Mouse (Mus musculus): ENCODE data around the gene Ms4a2. TPM values are rescaled to one million over a fixed set of nuclear protein-coding genes. Genes with fewer than 3 reads are reported as not detected.
A peak's percentile ranks its signal among the peaks of the same experiment; 100 is the strongest.

The Ms4a2 gene
- total RNA-seq (2017): 7.5 and 21.3 TPM in 2 replicates

- ATAC-seq (replicated peaks in 1 of 2; ENCODE audit: insufficient read depth in 1 of 2, low FRiP score in 2 of 2, low TSS enrichment in 1 of 2, low read depth in 1 of 2, poor library complexity in 2 of 2, severe bottlenecking in 2 of 2): no peak
Measured at GRCm38 (mm10) chr19:11623551-11623950, at the start of gene Ms4a2. TSS of gene Ms4a2 (minus strand) at chr19:11623719.

GRCm38 (mm10) chr19:11661562-11661961, 38.0 kb upstream of the Ms4a2 start:
- no peak for ATAC-seq (replicated peaks in 1 of 2; ENCODE audit: insufficient read depth in 1 of 2, low FRiP score in 2 of 2, low TSS enrichment in 1 of 2, low read depth in 1 of 2, poor library complexity in 2 of 2, severe bottlenecking in 2 of 2)

DNA sequence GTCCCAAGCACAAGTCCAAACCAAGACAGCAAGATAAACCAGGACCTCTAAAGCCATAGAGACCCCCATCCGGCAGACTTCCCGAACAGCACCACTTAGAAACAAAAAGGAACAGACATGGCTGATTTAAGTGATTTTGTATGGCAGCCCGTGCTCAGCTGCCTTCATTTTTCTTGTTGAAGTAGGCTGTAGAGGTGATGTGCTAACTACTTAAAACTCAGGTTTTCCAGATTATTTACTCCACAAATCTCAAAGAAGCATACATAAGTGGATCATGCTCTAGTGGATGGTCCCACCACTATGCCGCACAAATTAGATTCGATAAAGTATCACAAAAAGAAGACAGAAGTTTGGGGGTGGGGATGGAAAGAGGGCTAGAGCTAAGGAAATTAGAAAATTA, 36.9 kb upstream of the Ms4a2 start, which contains the start of gene Oosp2:
Gene Oosp2 (minus strand): TSS at position 101 of the 400 bp plus-strand sequence.
- ATAC-seq (replicated peaks in 1 of 2; ENCODE audit: insufficient read depth in 1 of 2, low FRiP score in 2 of 2, low TSS enrichment in 1 of 2, low read depth in 1 of 2, poor library complexity in 2 of 2, severe bottlenecking in 2 of 2): no peak

GRCm38 (mm10) chr19:11659142-11659541, 35.6 kb upstream of the Ms4a2 start:
- ATAC-seq (replicated peaks in 1 of 2; ENCODE audit: insufficient read depth in 1 of 2, low FRiP score in 2 of 2, low TSS enrichment in 1 of 2, low read depth in 1 of 2, poor library complexity in 2 of 2, severe bottlenecking in 2 of 2): peak in 1 of 2 experiments; percentile 29; a peak in 1 of 4 replicates

DNA sequence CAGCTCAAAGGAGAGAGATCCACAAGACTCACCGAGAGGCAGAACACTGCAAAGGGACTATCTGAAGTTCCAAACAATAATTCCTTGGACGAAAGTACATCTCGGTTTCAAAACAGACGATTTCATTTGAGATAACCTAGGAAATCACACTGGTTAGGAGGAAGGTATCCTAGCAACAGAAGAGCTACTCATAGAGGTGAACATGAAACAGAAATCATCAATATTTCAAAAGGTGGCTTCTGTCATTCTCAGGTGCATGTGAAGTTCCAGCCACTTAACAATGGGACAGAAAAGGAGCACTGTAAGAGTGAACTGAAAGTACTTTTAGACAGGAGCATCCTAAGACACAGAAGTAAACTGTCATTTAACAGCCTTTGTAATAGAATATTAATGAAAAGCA, 26.0 kb upstream of the Ms4a2 start:
- no peak for ATAC-seq (replicated peaks in 1 of 2; ENCODE audit: insufficient read depth in 1 of 2, low FRiP score in 2 of 2, low TSS enrichment in 1 of 2, low read depth in 1 of 2, poor library complexity in 2 of 2, severe bottlenecking in 2 of 2)

- ATAC-seq (replicated peaks in 1 of 2; ENCODE audit: insufficient read depth in 1 of 2, low FRiP score in 2 of 2, low TSS enrichment in 1 of 2, low read depth in 1 of 2, poor library complexity in 2 of 2, severe bottlenecking in 2 of 2): no peak
Measured at GRCm38 (mm10) chr19:11646166-11646565, 22.6 kb upstream of the Ms4a2 start.

- peak in 1 of 2 experiments; percentile 83; a peak in 2 of 4 replicates for ATAC-seq (replicated peaks in 1 of 2; ENCODE audit: insufficient read depth in 1 of 2, low FRiP score in 2 of 2, low TSS enrichment in 1 of 2, low read depth in 1 of 2, poor library complexity in 2 of 2, severe bottlenecking in 2 of 2)
Measured at GRCm38 (mm10) chr19:11640732-11641131, 17.2 kb upstream of the Ms4a2 start, which contains the start of gene Ms4a3. TSS of gene Ms4a3 (minus strand) at chr19:11640851.

GRCm38 (mm10) chr19:11639038-11639437, 15.5 kb upstream of the Ms4a2 start:
- ATAC-seq (replicated peaks in 1 of 2; ENCODE audit: insufficient read depth in 1 of 2, low FRiP score in 2 of 2, low TSS enrichment in 1 of 2, low read depth in 1 of 2, poor library complexity in 2 of 2, severe bottlenecking in 2 of 2): no peak

DNA sequence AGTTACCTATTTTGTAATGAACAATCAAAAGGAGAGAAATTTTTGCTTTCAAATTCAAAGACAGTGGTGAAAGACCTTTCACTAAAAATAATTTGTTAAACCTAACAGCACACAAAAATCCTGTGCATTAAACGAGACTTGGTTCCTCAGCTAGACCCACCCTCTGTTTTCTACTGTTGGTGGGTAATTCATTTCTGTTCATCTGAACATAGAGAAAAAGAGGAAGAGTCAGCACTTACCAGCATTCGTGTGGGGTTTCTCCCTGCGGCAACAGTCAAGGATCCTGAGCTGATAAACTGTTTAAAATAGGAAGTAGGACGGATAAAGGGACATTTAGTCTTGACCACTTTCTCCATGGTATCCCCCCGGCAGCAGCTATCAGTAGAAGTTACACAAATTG, 12.1 kb upstream of the Ms4a2 start:
- peak; percentile 69 to 82 for ATAC-seq (replicated peaks in 1 of 2; ENCODE audit: insufficient read depth in 1 of 2, low FRiP score in 2 of 2, low TSS enrichment in 1 of 2, low read depth in 1 of 2, poor library complexity in 2 of 2, severe bottlenecking in 2 of 2)

DNA sequence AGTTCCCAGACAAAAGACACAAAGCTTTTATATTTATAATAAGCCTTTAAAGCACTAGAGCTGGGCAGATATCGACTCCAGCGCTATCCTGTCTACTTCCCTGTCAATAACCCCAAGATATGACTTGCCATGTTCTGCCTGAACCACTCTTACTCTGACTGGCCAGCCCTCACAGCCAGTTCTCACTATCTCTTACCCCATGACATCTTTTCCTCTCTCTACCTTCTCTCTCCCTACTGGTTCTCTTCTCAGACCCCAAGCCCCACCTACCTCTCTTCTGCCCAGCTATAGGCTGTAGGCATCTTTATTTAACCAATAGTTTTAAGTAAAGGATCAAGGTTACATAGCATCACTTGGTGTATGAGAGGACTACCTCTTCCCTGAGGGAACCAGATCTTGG, 10.8 kb upstream of the Ms4a2 start:
- ATAC-seq (replicated peaks in 1 of 2; ENCODE audit: insufficient read depth in 1 of 2, low FRiP score in 2 of 2, low TSS enrichment in 1 of 2, low read depth in 1 of 2, poor library complexity in 2 of 2, severe bottlenecking in 2 of 2): no peak

- ATAC-seq (replicated peaks in 1 of 2; ENCODE audit: insufficient read depth in 1 of 2, low FRiP score in 2 of 2, low TSS enrichment in 1 of 2, low read depth in 1 of 2, poor library complexity in 2 of 2, severe bottlenecking in 2 of 2): 0 out of 4 replicates have a peak, but pooled peaks of 1 of the 2 experiments have one; percentile 27
Measured at GRCm38 (mm10) chr19:11633732-11634131, 10.2 kb upstream of the Ms4a2 start.

- ATAC-seq (replicated peaks in 1 of 2; ENCODE audit: insufficient read depth in 1 of 2, low FRiP score in 2 of 2, low TSS enrichment in 1 of 2, low read depth in 1 of 2, poor library complexity in 2 of 2, severe bottlenecking in 2 of 2): no peak
Measured at GRCm38 (mm10) chr19:11625231-11625630, 1.7 kb upstream of the Ms4a2 start.

GRCm38 (mm10) chr19:11624800-11625199, 1.3 kb upstream of the Ms4a2 start:
- no peak for ATAC-seq (replicated peaks in 1 of 2; ENCODE audit: insufficient read depth in 1 of 2, low FRiP score in 2 of 2, low TSS enrichment in 1 of 2, low read depth in 1 of 2, poor library complexity in 2 of 2, severe bottlenecking in 2 of 2)

- no peak for ATAC-seq (replicated peaks in 1 of 2; ENCODE audit: insufficient read depth in 1 of 2, low FRiP score in 2 of 2, low TSS enrichment in 1 of 2, low read depth in 1 of 2, poor library complexity in 2 of 2, severe bottlenecking in 2 of 2)
Measured at GRCm38 (mm10) chr19:11617983-11618382, 5.5 kb downstream of the Ms4a2 start.

DNA sequence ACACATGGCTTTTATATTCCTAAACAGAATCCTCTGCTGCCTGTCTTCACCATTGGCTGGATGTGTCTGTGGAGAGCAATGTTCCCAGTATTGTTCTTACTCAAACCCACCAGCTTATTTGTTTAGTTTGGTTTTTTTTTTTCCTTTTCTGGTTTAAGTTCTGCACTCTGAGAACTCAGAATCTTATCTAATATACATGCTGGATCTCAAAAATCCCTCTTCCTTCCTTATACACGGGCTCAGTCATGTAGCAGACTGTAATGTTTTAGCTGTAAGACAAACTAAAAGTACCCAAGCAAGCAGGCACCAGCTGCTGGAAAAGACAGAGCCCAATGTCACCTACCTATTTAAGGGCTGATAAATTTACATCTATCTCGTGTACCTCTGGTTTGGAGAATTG, 8.7 kb downstream of the Ms4a2 start:
- ATAC-seq (replicated peaks in 1 of 2; ENCODE audit: insufficient read depth in 1 of 2, low FRiP score in 2 of 2, low TSS enrichment in 1 of 2, low read depth in 1 of 2, poor library complexity in 2 of 2, severe bottlenecking in 2 of 2): no peak

- no peak for ATAC-seq (replicated peaks in 1 of 2; ENCODE audit: insufficient read depth in 1 of 2, low FRiP score in 2 of 2, low TSS enrichment in 1 of 2, low read depth in 1 of 2, poor library complexity in 2 of 2, severe bottlenecking in 2 of 2)
Measured at GRCm38 (mm10) chr19:11613776-11614443, 9.6 kb downstream of the Ms4a2 start.

DNA sequence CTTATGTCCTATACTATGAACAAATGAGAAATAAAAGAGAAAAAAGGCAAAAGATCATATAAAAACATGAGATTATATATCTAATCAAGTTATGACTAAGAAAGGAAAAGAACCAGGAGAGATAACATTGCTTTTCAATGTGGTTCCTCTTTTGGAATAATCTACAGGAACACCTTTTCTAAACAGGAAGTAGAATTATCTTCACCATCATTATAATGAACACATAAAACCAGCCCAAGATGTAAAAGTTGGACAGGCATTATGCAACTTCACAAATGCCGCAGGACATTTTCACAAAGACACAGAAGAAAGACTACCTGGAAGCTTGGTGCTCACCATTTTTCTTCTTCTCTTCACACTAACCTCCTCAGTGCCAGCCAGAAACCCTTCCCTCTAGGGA, 10.4 kb downstream of the Ms4a2 start:
- peak; percentile 57 to 63 for ATAC-seq (replicated peaks in 1 of 2; ENCODE audit: insufficient read depth in 1 of 2, low FRiP score in 2 of 2, low TSS enrichment in 1 of 2, low read depth in 1 of 2, poor library complexity in 2 of 2, severe bottlenecking in 2 of 2)

DNA sequence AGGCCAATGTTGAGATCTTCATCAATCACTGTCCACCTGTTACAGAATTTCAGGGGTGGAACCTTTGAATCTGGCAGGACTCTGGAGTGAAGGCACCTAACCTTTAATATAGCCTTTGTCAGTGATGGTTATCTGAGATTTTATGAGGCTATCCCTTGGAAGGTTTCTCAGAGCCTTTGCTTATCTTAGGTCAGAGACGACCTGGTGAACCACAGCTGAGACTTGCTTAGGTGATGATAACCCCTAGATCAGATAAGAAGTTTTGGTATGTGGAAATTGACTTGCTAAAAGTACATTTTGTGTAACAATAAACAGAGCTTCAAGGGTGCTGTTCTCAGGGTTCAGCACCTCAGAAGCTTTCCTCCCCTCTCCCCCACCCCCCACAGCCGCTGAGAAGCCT, 11.2 kb downstream of the Ms4a2 start:
- ATAC-seq (replicated peaks in 1 of 2; ENCODE audit: insufficient read depth in 1 of 2, low FRiP score in 2 of 2, low TSS enrichment in 1 of 2, low read depth in 1 of 2, poor library complexity in 2 of 2, severe bottlenecking in 2 of 2): no peak

GRCm38 (mm10) chr19:11611541-11611945, 12.0 kb downstream of the Ms4a2 start:
- peak; percentile 51 to 58; a peak in 3 of 4 replicates for ATAC-seq (replicated peaks in 1 of 2; ENCODE audit: insufficient read depth in 1 of 2, low FRiP score in 2 of 2, low TSS enrichment in 1 of 2, low read depth in 1 of 2, poor library complexity in 2 of 2, severe bottlenecking in 2 of 2)
